Mouse (Mus musculus) liver, postnatal 0 days (tissue): ENCODE measurements around the gene Ttc33.
A peak's percentile ranks its signal among the peaks of the same experiment; 100 is the strongest.

Source experiments
- CTCF ChIP-seq: sonication (generic); IDR thresholded peaks from 2 replicates; pipeline ENCODE4 v1.5.1; 2016; ENCODE audit warnings: antibody characterized with exemption, low read depth
- EP300 ChIP-seq: IDR thresholded peaks from 2 replicates; pipeline ENCODE4 v1.6.1; 2016; ENCODE audit warnings: antibody characterized with exemption, low read depth, mild to moderate bottlenecking

DNA sequence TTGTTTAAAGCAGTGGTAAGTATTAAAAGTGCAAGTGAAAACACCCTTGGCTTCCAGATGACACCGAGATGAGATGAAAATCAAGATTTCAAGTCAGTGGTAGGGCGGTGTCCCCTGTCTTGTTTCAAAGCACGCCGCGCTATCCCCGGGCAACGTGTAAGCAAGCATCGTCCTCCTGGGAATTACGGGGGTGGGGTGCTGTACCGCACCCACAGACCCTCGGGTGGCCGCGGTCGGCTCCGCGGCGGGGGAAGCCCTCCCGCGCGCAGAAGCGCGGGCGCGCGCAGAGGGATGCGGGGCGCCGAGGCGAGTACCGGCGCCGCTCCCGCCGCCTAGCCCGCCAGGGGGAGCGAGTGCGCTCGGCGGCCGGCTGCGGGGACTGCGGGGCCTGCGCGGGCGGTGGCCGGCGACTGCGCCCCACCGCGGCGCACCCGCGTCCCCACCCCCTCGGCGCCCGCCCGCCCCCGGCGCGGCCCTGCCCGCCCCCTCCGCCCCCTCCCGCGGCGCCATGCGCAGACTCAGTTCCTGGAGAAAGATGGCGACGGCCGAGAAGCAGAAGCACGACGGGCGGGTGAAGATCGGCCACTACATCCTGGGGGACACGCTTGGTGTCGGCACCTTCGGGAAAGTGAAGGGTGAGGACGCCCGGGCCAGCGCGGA, 41.8 kb upstream of the Ttc33 start, which contains the start of gene Prkaa1:
- peak; percentile 52 for TF ChIP-seq CTCF
- no peak for TF ChIP-seq EP300
